Mouse (Mus musculus) gastrocnemius, postnatal 10 days (tissue): ENCODE measurements around the gene Cdk5rap1. TPM values are rescaled to one million over a fixed set of nuclear protein-coding genes. Genes with fewer than 3 reads are reported as not detected.

Source experiments
- DNase-seq: peaks from one replicate; pipeline ENCODE4 v3.0.0; 2021; ENCODE audit warnings: mixed read lengths
- long read RNA-seq, 2 experiments: library from polyadenylated mRNA; stranded (forward); transcript quantifications; one replicate each; pipeline ENCODE4 v2.0.0; 2021
- total RNA-seq, 2 experiments: library from RNA; stranded (reverse); gene quantifications; 2 replicates each; pipeline ENCODE4 v1.2.3; 2021

Gene Cdk5rap1
- 1 to 10 TPM; 8.2 to 9.7 TPM for total RNA-seq
- long read RNA-seq, experiment 1, partial matches to known transcripts: 3 of 11 reads
- long read RNA-seq, experiment 1, other reads (novel, unspliced or antisense): 4 of 11 reads
- long read RNA-seq, experiment 2, transcript Cdk5rap1-201 (14 exons, 1,970 nt): major isoform, 7 of 10 reads
- long read RNA-seq, experiment 2, partial matches to known transcripts: 1 of 10 reads
- long read RNA-seq, experiment 2, other reads (novel, unspliced or antisense): 2 of 10 reads

GRCm38 (mm10) chr2:154372842-154373500 lies at the start of gene Cdk5rap1:
Gene Cdk5rap1 (minus strand): TSS chr2:154373010.
- no peak for DNase-seq

- DNase-seq: no peak
These were observed 49.4 kb upstream of the Cdk5rap1 start for GRCm38 (mm10) chr2:154422181-154422580.

DNA sequence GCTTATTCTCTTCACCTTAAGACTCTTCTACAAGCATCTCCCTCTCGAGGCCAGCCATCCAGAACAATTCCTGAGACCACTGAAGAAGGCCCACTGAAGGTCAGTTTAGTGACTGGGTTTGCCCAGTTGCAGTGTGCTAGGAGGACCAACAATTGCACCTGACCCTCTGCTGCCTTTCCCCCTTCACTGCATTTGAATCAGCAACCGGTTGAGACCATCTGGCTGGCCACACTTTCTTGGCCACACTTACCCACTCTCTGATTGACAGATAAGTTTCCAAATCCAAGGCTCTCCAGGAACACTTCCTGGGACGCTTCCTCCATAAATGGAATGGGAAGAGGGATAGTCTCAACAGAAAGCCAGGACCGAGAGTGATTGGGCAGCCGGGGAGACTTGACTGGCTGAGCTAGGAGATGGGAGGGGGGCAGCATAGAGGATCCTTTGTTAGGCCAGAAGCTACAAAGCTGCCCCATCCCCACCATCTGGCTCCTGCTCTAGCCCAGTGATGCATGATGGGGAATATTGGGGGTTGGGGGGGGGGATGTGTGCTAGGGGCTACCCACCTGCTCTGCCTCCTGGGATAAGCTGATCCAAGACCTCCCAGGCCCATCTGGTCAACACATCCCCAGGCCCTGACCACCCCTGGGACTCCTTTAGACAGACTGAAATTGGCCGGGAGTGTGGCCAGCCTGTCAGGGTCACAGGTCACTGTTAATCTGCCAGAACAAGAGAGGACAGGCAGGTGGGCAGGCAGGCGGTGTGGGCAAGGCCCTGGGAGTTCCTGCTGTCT lies 48.3 kb upstream of the Cdk5rap1 start:
- DNase-seq: no peak

DNA sequence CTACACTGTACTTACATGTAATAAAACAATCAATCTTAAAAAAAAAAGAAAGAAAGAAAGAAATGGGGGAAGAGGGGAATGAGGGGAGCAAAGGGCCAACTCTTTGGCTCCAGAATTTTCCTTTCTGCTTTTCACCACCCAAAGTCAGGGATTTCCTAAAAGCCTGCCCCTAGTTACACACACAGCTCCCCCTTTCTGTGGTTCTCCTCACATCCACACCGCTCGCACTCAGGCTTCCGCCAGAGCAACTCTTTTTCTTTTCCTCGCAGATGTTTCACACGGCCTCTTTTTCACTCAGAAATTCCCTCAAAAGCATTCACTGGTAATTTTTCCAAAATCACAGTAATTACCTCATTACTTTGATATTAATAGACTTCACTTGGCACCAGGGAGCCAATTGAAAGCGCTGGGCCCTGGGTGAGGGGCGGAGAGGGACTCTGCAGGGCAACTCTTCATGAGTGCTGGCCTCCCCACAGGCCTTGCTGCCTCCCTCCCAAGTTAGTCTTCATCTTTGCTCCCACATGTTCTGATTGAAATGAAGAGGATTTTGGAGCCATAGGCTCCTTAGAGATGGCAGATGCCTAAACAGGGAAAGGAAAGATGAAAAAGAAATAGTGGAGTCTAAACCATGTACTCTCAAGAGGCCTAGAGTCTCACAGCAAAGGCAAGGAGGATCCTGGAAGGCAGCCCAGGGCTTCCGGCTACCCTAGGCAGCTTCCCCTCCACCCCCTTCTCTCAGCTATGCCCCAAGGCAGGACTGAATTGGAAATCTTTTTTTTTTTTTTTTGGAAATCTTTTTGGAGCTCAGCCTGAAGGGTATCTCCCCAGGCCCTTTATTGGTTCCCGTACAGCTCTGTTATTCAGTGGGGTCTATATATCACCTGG lies 47.1 kb upstream of the Cdk5rap1 start:
- no peak for DNase-seq

DNA sequence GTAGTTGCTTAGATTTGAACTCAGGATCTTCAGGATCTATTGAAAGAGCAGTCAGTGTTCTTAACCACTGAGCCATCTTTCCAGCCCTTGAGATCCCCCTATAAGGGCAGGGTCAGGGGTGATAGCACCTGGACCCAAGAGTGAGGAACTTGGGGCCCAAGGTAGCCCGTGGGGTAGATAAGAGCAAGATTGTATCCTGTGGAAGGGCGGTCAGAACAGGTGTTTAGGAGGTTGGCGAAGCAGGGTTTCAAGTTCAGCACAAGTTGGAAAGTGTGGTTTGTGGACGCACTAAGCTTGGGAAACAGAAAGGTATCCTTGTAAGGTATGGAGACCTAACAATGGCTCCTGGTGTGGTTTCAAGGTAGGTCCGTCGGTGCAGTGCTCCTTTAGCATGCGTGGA lies 45.2 kb upstream of the Cdk5rap1 start:
- DNase-seq: no peak

- DNase-seq: peak; percentile 85
These were observed 44.3 kb upstream of the Cdk5rap1 start for GRCm38 (mm10) chr2:154417107-154417506.

DNA sequence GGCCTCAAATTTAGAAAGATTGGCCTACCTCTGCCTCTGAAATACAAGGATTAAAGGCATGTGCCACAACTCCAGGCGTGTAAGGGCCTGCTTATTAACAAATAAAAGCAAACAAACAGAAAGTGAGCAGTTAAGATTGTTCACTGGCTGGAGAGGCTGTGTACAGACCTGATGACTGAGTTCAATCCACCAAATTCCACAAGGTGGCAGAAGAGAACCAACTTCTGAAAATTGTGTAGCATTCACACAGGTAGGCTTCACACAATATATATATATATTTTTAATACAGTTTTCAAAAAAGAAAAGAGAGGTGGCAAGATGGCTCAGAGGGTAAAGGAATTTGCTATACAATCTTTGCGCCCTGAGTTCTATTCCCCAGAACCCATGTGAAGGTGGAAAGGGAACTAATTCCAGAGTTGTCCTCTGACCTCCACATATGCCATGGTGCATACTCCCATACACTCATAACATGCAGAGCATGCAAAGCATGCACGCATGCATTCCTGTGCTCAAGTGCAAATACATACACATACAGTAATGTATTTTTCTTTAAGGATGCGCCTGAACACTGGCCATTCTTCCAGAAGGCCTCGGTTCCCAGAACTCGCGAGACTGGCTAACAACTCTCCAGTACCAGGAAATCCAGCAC lies 39.3 kb upstream of the Cdk5rap1 start:
- DNase-seq: no peak

DNA sequence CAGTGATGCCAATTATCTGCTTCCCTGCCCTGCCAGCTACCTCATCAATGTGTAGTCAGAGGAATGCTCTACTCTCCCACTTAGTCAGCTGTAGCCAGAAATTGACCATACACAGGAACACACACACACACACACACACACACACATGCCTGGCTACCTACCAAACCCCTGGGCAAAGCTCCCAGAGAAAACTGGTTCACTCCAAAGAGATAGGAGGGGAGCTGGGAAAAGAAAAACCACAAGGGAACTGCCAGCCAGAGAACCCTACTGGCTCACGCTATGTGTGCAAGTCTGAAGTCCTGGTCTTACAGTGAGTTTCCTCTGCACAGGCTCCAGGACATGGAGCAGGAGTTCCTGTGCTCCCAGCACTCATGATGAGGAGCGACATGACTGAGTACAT lies 37.5 kb upstream of the Cdk5rap1 start:
- peak; percentile 36 for DNase-seq

DNA sequence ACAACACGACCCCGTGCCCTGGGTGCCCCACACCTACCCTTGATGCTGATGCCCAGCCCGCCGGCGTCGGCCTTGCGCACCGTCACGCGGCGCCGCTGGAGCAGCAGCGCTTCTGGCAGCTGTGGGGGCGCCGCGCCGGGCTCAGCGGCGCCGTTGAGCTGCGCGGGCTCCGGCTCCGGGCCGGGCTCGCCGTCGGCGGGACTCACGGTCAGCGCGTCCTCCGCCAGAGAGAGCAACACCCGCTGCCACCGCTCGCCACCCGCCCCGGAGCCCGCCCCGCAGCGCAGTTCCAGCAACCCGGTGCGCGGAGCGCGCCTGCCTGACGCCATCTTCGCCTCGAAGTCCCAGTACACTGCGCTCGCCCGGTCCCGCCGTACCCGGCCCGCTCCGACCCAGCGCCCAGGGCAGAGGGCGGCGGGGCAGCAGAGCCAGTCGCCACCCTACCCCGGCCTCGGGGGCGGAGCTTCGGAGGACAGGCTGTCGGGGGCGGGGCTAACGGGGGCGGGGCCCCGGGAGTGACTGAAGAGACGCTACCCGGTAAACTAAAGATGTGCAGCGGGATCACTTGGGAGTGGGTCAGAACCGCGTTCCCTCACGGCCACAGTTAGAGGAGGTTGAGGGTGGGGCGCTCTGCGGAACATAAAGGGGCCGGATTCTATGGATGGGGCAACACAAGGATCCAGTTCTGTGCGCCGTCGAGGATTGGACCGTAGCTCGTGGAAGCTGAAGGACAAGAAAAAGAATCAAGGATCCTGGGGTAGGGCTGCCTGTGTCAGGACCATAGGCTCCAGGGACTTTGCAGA lies 35.0 kb upstream of the Cdk5rap1 start, which contains the start of gene Snta1:
TSS of gene Snta1 (minus strand) at position 457 of the 803 bp plus-strand sequence.
- DNase-seq: peak; percentile 89

GRCm38 (mm10) chr2:154407063-154407642 lies 34.3 kb upstream of the Cdk5rap1 start:
- DNase-seq: no peak

- no peak for DNase-seq
These were observed 32.7 kb upstream of the Cdk5rap1 start for GRCm38 (mm10) chr2:154405447-154405994.

DNA sequence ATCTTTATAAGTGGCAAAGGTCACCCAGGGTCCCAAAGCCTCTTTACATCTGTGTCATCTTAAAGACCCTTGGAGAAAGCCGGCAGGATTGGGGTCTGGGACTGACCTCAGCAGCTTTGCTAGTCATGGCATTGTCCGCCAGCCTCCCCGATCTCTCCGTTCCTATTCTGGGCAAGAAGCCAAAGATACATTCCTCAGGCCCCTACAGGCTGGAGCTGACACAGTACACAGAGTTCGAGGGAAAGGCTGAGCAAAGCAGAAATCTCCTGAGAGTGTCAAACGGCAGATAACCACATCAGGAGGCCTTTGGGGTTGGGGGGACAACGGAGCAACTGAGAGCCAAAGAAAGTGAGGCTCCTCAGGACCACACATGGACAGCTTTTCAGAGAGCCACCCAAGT lies 30.0 kb upstream of the Cdk5rap1 start:
- no peak for DNase-seq

DNA sequence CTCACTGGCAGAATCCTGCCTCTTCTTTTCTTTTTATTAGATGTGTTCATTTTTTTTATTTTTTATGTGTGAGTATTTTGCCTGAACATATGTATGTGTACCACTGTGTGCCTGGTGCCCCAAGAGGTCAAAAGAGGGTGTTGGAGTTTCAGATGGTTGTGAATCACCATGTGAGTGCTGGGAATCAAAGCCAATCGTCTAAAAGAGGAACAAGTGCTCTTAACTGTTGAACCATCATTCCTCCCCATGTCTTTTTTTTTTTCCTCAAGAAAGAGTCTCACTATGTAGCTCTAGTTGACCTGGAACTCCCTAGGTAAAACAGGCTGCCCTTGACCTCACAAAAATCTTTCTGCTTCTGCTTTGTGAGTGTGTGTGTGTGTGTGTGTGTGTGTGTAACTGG lies 29.2 kb upstream of the Cdk5rap1 start:
- no peak for DNase-seq

DNA sequence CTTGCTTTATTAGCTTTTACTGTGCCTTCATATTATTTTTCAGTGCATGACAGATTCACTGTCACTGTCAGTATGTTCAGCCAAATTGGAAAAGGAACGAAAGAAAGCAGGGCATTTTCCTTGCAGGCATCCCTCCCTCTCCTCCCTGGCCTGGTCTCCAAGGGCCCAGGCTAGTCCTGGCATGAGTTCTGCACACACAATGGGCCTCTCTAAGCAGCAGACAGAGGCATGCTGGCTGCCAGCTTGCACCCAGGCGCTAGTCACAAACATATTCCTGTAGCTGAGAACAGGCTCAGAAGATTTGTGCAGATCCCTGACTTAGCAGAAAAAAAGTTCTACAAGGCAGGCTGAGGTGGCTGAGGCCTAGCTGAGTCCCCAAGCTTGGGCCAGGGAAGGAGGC lies 26.5 kb upstream of the Cdk5rap1 start:
- DNase-seq: no peak

DNA sequence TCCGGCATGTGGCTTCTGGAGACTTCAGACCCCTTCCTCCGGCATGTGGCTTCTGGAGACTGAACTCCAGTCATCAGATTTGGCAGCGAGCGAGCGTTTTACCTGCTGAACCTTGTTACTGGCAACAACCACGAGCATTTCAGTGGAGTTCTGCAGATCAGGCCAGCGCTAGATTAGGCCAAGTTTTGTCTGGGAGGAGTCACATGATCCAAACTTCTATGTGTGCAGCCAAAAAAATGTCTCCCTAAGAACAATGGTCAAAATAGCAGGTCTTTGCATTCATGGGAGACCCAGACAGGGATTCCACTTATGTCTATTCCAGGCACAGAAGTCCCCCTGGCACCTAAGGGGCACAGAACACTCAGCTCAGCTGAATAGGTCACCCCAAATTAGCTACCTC lies 25.5 kb upstream of the Cdk5rap1 start:
- DNase-seq: no peak

- DNase-seq: no peak
These were observed 23.7 kb upstream of the Cdk5rap1 start for GRCm38 (mm10) chr2:154396529-154396928.

- DNase-seq: no peak
These were observed 21.8 kb upstream of the Cdk5rap1 start for GRCm38 (mm10) chr2:154394602-154395001.

GRCm38 (mm10) chr2:154390180-154390964 lies 17.6 kb upstream of the Cdk5rap1 start:
- peak; percentile 93 for DNase-seq

DNA sequence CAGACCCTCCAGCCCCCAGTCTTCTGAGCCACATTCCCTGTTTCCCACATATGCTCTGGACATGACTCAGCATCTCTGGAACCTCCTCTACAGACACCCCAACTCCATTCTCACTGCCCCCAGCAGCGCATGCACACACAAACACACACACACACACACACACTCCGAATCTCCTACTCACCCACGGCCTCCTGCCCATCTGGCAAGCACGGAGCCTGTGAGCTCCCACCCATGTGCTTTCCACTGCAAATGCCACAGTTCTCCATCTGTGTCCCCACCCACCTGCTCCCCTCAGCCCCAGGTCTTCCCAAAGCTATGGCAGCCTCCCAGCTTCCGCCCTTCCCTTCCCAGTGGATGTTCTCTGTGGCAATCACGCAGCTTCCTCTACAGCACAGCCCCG lies 6.3 kb upstream of the Cdk5rap1 start:
- DNase-seq: no peak
